In the genomic region with DNA sequence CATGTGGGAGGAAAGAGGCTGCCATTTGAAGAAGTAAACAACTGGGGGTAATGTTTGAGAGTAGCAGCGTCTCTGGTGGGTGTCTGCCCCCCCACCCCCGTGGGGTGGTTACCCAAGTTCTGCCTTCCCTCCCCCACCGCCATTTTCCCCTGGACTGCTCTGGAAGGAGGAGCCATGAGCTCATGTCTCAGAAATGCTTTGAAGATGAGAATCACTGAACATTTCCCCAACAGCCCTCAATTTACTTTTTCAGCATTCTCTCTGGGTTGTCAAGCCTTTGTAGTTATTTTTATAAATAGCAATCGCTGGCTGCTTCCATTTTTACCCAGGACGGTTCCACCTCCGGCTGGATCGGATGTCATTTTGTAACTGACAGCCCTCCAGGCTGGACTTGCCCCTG, we compare ENCODE assay signal across 13 mouse cellular contexts. TPM values are rescaled to one million over a fixed set of nuclear protein-coding genes. Genes with fewer than 3 reads are reported as not detected.
A peak's percentile ranks its signal among the peaks of the same experiment; 100 is the strongest.
DNase-seq lines count a peak whose midpoint lies in the region; ATAC-seq and TF ChIP-seq lines count a peak whose summit lies in the region.
"Had no signal": no experiment of that assay in that cellular context is flagged by ENCODE, and none has a peak within 500 bp of the region (broad histone marks: within the 10 kb centered on the region; RNA-seq: fewer than 3 reads in every experiment).

No protein-coding gene starts in this region.

- H3K4me1 ChIP-seq in heart, embryonic 15.5 days (replicated peaks) = peaks cover 8% of the 10 kb centered on the region; the same call in 1 of the 2 replicates
- no peaks in the 10 kb centered on the region for H3K4me1 ChIP-seq in stomach, embryonic 14.5 days (ENCODE audit: control insufficient read depth, insufficient read depth, low read length)
- H3K4me1 ChIP-seq in stomach, postnatal 0 days (replicated peaks; ENCODE audit: control insufficient read depth, insufficient read depth) = no peaks in the 10 kb centered on the region
- peaks cover 6% of the 10 kb centered on the region; the same call in 1 of the 2 replicates for H3K4me1 ChIP-seq in embryonic facial prominence, embryonic 14.5 days (ENCODE audit: control insufficient read depth, insufficient read depth, low read length)
- H3K4me1 ChIP-seq: limb, embryonic 12.5 days had no signal

- DNase-seq in heart, postnatal 14 days = no peak
- DNase-seq in stomach, postnatal 0 days (ENCODE audit: low spot score) = no peak
- peak; percentile 64 for DNase-seq in embryonic facial prominence, embryonic 14.5 days (ENCODE audit: low spot score)
- DNase-seq in cerebellum, postnatal 4 days (ENCODE audit: low spot score in 2 of 2) = no peak
- no peak for DNase-seq in retina, embryonic 14.5 days (ENCODE audit: low spot score)
- DNase-seq: cerebellum, adult 11 months; heart, postnatal 10 days; thymus, adult 2 months had no signal

- no peak for ATAC-seq in heart, embryonic 15.5 days (replicated peaks; ENCODE audit: insufficient number of reproducible peaks, insufficient read depth, low FRiP score, low read depth)
- ATAC-seq in stomach, embryonic 14.5 days (ENCODE audit: insufficient number of reproducible peaks, insufficient read depth, low FRiP score, low read depth) = peak; percentile 43; the same call in 1 of the 2 replicates
- no peak for ATAC-seq in stomach, postnatal 0 days (ENCODE audit: low FRiP score, low TSS enrichment)
- ATAC-seq in embryonic facial prominence, embryonic 14.5 days (ENCODE audit: low read depth) = peak; percentile 62
- ATAC-seq: CD4-positive, CD25-positive, alpha-beta regulatory T cell, adult 4 months had no signal

- intact Hi-C loops in heart, postnatal 14 days (cut with DNase I) = no loop called here

- no peak overlapping the region for H3K27ac ChIP-seq in heart, embryonic 15.5 days
- H3K27ac ChIP-seq in stomach, embryonic 14.5 days (ENCODE audit: low read length) = no peak overlapping the region
- no peak overlapping the region for H3K27ac ChIP-seq in stomach, postnatal 0 days (replicated peaks)
- H3K27ac ChIP-seq in embryonic facial prominence, embryonic 14.5 days (replicated peaks; ENCODE audit: low read depth, low read length) = peak overlapping the region; percentile 13; the same call in 1 of the 2 replicates
- H3K27ac ChIP-seq: limb, embryonic 12.5 days had no signal

- no peak for TF ChIP-seq CTCF in stomach, postnatal 0 days (IDR thresholded peaks at IDR 0.05; ENCODE audit: low read depth)

- no peaks in the 10 kb centered on the region for H3K27me3 ChIP-seq in heart, embryonic 15.5 days
- no peaks in the 10 kb centered on the region for H3K27me3 ChIP-seq in stomach, embryonic 14.5 days (ENCODE audit: control insufficient read depth, insufficient read depth, low read length)
- H3K27me3 ChIP-seq in stomach, postnatal 0 days (ENCODE audit: control insufficient read depth, insufficient read depth, low read length) = no peaks in the 10 kb centered on the region
- no peaks in the 10 kb centered on the region for H3K27me3 ChIP-seq in embryonic facial prominence, embryonic 14.5 days (replicated peaks; ENCODE audit: control insufficient read depth, insufficient read depth, low read length)
- H3K27me3 ChIP-seq: limb, embryonic 12.5 days had no signal

- H3K9me3 ChIP-seq in heart, embryonic 15.5 days (replicated peaks) = no peaks in the 10 kb centered on the region
- no peaks in the 10 kb centered on the region for H3K9me3 ChIP-seq in stomach, embryonic 14.5 days (ENCODE audit: control insufficient read depth, low read depth, low read length)
- H3K9me3 ChIP-seq in stomach, postnatal 0 days (ENCODE audit: control insufficient read depth, low read length) = no peaks in the 10 kb centered on the region
- no peaks in the 10 kb centered on the region for H3K9me3 ChIP-seq in embryonic facial prominence, embryonic 14.5 days (ENCODE audit: control insufficient read depth, low read length)
- H3K9me3 ChIP-seq: limb, embryonic 12.5 days had no signal

- H3K36me3 ChIP-seq in heart, embryonic 15.5 days = no peaks in the 10 kb centered on the region
- H3K36me3 ChIP-seq in stomach, embryonic 14.5 days (ENCODE audit: control insufficient read depth, insufficient read depth, low read length) = no peaks in the 10 kb centered on the region
- no peaks in the 10 kb centered on the region for H3K36me3 ChIP-seq in stomach, postnatal 0 days (ENCODE audit: control insufficient read depth, insufficient read depth, low read length)
- H3K36me3 ChIP-seq in embryonic facial prominence, embryonic 14.5 days (ENCODE audit: control insufficient read depth, insufficient read depth, low read length) = no peaks in the 10 kb centered on the region
- H3K36me3 ChIP-seq: limb, embryonic 12.5 days had no signal

- H3K4me2 ChIP-seq in heart, embryonic 15.5 days = peak overlapping the region; percentile 16
- H3K4me2 ChIP-seq in stomach, embryonic 14.5 days (replicated peaks; ENCODE audit: low read depth, low read length) = no peak overlapping the region
- H3K4me2 ChIP-seq in stomach, postnatal 0 days (replicated peaks; ENCODE audit: low read depth) = no peak overlapping the region
- no peak overlapping the region for H3K4me2 ChIP-seq in embryonic facial prominence, embryonic 14.5 days (ENCODE audit: low read depth, low read length)
- H3K4me2 ChIP-seq: limb, embryonic 12.5 days; midbrain, embryonic 11.5 days had no signal

- no peak for TF ChIP-seq EP300 in stomach, postnatal 0 days (optimal IDR thresholded peaks at IDR 0.05)

- no peak overlapping the region for H3K9ac ChIP-seq in heart, embryonic 15.5 days
- no peak overlapping the region for H3K9ac ChIP-seq in stomach, embryonic 14.5 days (replicated peaks; ENCODE audit: low read depth, low read length)
- no peak overlapping the region for H3K9ac ChIP-seq in stomach, postnatal 0 days (ENCODE audit: low read length)
- no peak overlapping the region for H3K9ac ChIP-seq in embryonic facial prominence, embryonic 14.5 days (ENCODE audit: low read depth, low read length)
- H3K9ac ChIP-seq: limb, embryonic 12.5 days had no signal

- H3K4me3 ChIP-seq in heart, embryonic 15.5 days = no peak overlapping the region
- H3K4me3 ChIP-seq in stomach, embryonic 14.5 days (ENCODE audit: low read depth, low read length) = no peak overlapping the region
- no peak overlapping the region for H3K4me3 ChIP-seq in stomach, postnatal 0 days (ENCODE audit: low read depth, low read length)
- no peak overlapping the region for H3K4me3 ChIP-seq in embryonic facial prominence, embryonic 14.5 days (ENCODE audit: low read depth, low read length)
- H3K4me3 ChIP-seq: limb, embryonic 12.5 days had no signal

- 35% methylated on average over 7 of the region's 7 CpGs for WGBS in heart, embryonic 15.5 days
- WGBS in stomach, embryonic 14.5 days = 40% methylated on average over 7 of the region's 7 CpGs
- WGBS in stomach, postnatal 0 days = 33% methylated on average over 7 of the region's 7 CpGs
- 33% methylated on average over 7 of the region's 7 CpGs for WGBS in embryonic facial prominence, embryonic 14.5 days

RNA-seq across cellular contexts. Expression of gene Tmem177, which starts 26.7 kb away (rescaled TPM):
- polyA plus RNA-seq in heart, embryonic 15.5 days (2015; fragmentation: Nextera tagmentation; extraction: Ambion mirVana) = 6.4 and 6.8 TPM in 2 replicates
- 1 to 10 TPM; 7.5 to 8.4 TPM for total RNA-seq in heart, postnatal 14 days (2021)
- 6.2 and 7.0 TPM in 2 replicates for polyA plus RNA-seq in stomach, embryonic 14.5 days (2014; fragmentation: Nextera tagmentation; extraction: Ambion mirVana)
- polyA plus RNA-seq in stomach, postnatal 0 days (2015; fragmentation: Nextera tagmentation; extraction: Ambion mirVana) = 4.2 TPM in 2 replicates
- 6.8 and 7.2 TPM in 2 replicates for polyA plus RNA-seq in embryonic facial prominence, embryonic 14.5 days (2014; fragmentation: Nextera tagmentation; extraction: Ambion mirVana)

RNA-seq across cellular contexts. Expression of gene Ptpn4, which starts 48.9 kb away (rescaled TPM):
- polyA plus RNA-seq in heart, embryonic 15.5 days (2015; fragmentation: Nextera tagmentation; extraction: Ambion mirVana) = 4.2 and 5.6 TPM in 2 replicates
- 10 to 100 TPM; 32.1 to 32.8 TPM for total RNA-seq in heart, postnatal 14 days (2021)
- polyA plus RNA-seq in stomach, embryonic 14.5 days (2014; fragmentation: Nextera tagmentation; extraction: Ambion mirVana) = 8.8 and 10.2 TPM in 2 replicates
- polyA plus RNA-seq in stomach, postnatal 0 days (2015; fragmentation: Nextera tagmentation; extraction: Ambion mirVana) = 2.6 and 2.9 TPM in 2 replicates
- 6.6 and 10.5 TPM in 2 replicates for polyA plus RNA-seq in embryonic facial prominence, embryonic 14.5 days (2014; fragmentation: Nextera tagmentation; extraction: Ambion mirVana)

Comparison
In these comparisons a context has a peak if more than half of its experiments do, and no peak if none do; other contexts are left out.
1. ATAC-seq: peak in stomach, embryonic 14.5 days (single experiment) and embryonic facial prominence, embryonic 14.5 days (single experiment); none in heart, embryonic 15.5 days (single experiment) and stomach, postnatal 0 days (single experiment).